Mouse (Mus musculus): ENCODE results near the gene Slc41a1. TPM values are rescaled to one million over a fixed set of nuclear protein-coding genes. Genes with fewer than 3 reads are reported as not detected.

Gene Slc41a1
- polyA plus RNA-seq, 1 experiment = 22.4 TPM

- no peak for DNase-seq
- Histone ChIP-seq H3K27ac (ENCODE audit: insufficient read depth, low read depth, low read length) (no peak overlapping the region), H3K27me3 (replicated peaks; ENCODE audit: control insufficient read depth, insufficient read depth, low read length) (no peaks in the 10 kb centered on the region), H3K36me3 (ENCODE audit: control insufficient read depth, insufficient read depth, low read length) (no peaks in the 10 kb centered on the region), H3K4me3 (ENCODE audit: insufficient read depth, low read depth, low read length) (no peak overlapping the region), H3K4me1 (ENCODE audit: control insufficient read depth, insufficient read depth, low read length) (no peaks in the 10 kb centered on the region)
- TF ChIP-seq POLR2A (IDR thresholded peaks at IDR 0.05; ENCODE audit: low read depth, low read length) = no peak
- no peak for TF ChIP-seq CTCF (conservative IDR thresholded peaks at IDR 0.05; ENCODE audit: insufficient read depth, insufficient read length, low read depth, low read length)
- WGBS = 92% methylated on average over 3 of the region's 3 CpGs
Observed at GRCm38 (mm10) chr1:131804166-131804565, 23.1 kb upstream of the Slc41a1 start.

DNA sequence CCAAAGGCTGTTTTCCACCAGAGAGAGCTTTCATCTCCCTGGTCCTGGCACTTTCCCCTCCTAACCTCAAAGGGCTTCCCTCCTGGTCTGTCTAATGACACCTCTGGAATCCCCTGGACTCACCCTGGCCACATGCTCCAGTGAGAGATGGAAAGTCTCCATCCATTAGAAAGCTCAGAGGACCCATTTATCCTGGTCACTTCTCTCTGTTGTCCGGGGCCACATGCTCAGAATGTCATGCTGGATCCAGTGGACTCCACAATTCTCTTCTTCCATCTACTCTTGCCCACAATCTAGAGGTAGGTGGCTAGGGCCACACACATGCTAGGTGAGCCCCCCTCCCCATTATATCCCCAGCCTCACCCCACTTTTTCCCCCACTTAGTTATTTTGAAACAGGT lies 18.3 kb upstream of the Slc41a1 start:
- H3K27ac ChIP-seq (ENCODE audit: insufficient read depth, low read depth, low read length) = no peak overlapping the region
- DNase-seq = no peak
- H3K36me3 ChIP-seq (ENCODE audit: control insufficient read depth, insufficient read depth, low read length) = no peaks in the 10 kb centered on the region
- H3K4me3 ChIP-seq (ENCODE audit: insufficient read depth, low read depth, low read length) = no peak overlapping the region
- H3K27me3 ChIP-seq (replicated peaks; ENCODE audit: control insufficient read depth, insufficient read depth, low read length) = no peaks in the 10 kb centered on the region
- H3K4me1 ChIP-seq (ENCODE audit: control insufficient read depth, insufficient read depth, low read length) = no peaks in the 10 kb centered on the region
- WGBS = 81% methylated on average over 1 of the region's 1 CpGs
- TF ChIP-seq POLR2A (IDR thresholded peaks at IDR 0.05; ENCODE audit: low read depth, low read length) = no peak
- no peak for TF ChIP-seq CTCF (conservative IDR thresholded peaks at IDR 0.05; ENCODE audit: insufficient read depth, insufficient read length, low read depth, low read length)

GRCm38 (mm10) chr1:131809651-131810050 lies 17.6 kb upstream of the Slc41a1 start:
- no peak for DNase-seq
- TF ChIP-seq CTCF (conservative IDR thresholded peaks at IDR 0.05; ENCODE audit: insufficient read depth, insufficient read length, low read depth, low read length) (no peak), POLR2A (IDR thresholded peaks at IDR 0.05; ENCODE audit: low read depth, low read length) (no peak)
- Histone ChIP-seq H3K36me3 (ENCODE audit: control insufficient read depth, insufficient read depth, low read length) (no peaks in the 10 kb centered on the region), H3K27ac (ENCODE audit: insufficient read depth, low read depth, low read length) (no peak overlapping the region), H3K4me1 (ENCODE audit: control insufficient read depth, insufficient read depth, low read length) (no peaks in the 10 kb centered on the region), H3K4me3 (ENCODE audit: insufficient read depth, low read depth, low read length) (no peak overlapping the region), H3K27me3 (replicated peaks; ENCODE audit: control insufficient read depth, insufficient read depth, low read length) (no peaks in the 10 kb centered on the region)
- WGBS = 86% methylated on average over 2 of the region's 2 CpGs

GRCm38 (mm10) chr1:131811393-131811792 lies 15.9 kb upstream of the Slc41a1 start:
- Histone ChIP-seq H3K4me1 (ENCODE audit: control insufficient read depth, insufficient read depth, low read length) (no peaks in the 10 kb centered on the region), H3K27ac (ENCODE audit: insufficient read depth, low read depth, low read length) (no peak overlapping the region), H3K4me3 (ENCODE audit: insufficient read depth, low read depth, low read length) (no peak overlapping the region), H3K36me3 (ENCODE audit: control insufficient read depth, insufficient read depth, low read length) (no peaks in the 10 kb centered on the region), H3K27me3 (replicated peaks; ENCODE audit: control insufficient read depth, insufficient read depth, low read length) (no peaks in the 10 kb centered on the region)
- WGBS = 81% methylated on average over 1 of the region's 1 CpGs
- DNase-seq = no peak
- no peak for TF ChIP-seq CTCF (conservative IDR thresholded peaks at IDR 0.05; ENCODE audit: insufficient read depth, insufficient read length, low read depth, low read length)
- TF ChIP-seq POLR2A (IDR thresholded peaks at IDR 0.05; ENCODE audit: low read depth, low read length) = no peak

- Histone ChIP-seq H3K36me3 (ENCODE audit: control insufficient read depth, insufficient read depth, low read length) (no peaks in the 10 kb centered on the region), H3K4me1 (ENCODE audit: control insufficient read depth, insufficient read depth, low read length) (no peaks in the 10 kb centered on the region), H3K27ac (ENCODE audit: insufficient read depth, low read depth, low read length) (no peak overlapping the region), H3K27me3 (replicated peaks; ENCODE audit: control insufficient read depth, insufficient read depth, low read length) (no peaks in the 10 kb centered on the region), H3K4me3 (ENCODE audit: insufficient read depth, low read depth, low read length) (no peak overlapping the region)
- no peak for DNase-seq
- TF ChIP-seq CTCF (conservative IDR thresholded peaks at IDR 0.05; ENCODE audit: insufficient read depth, insufficient read length, low read depth, low read length) = no peak
- TF ChIP-seq POLR2A (IDR thresholded peaks at IDR 0.05; ENCODE audit: low read depth, low read length) = no peak
- 43% methylated on average over 9 of the region's 9 CpGs for WGBS
Observed at GRCm38 (mm10) chr1:131812006-131812405, 15.3 kb upstream of the Slc41a1 start.

- TF ChIP-seq POLR2A (IDR thresholded peaks at IDR 0.05; ENCODE audit: low read depth, low read length) = no peak
- no peak for TF ChIP-seq CTCF (conservative IDR thresholded peaks at IDR 0.05; ENCODE audit: insufficient read depth, insufficient read length, low read depth, low read length)
- Histone ChIP-seq H3K27me3 (replicated peaks; ENCODE audit: control insufficient read depth, insufficient read depth, low read length) (no peaks in the 10 kb centered on the region), H3K4me3 (ENCODE audit: insufficient read depth, low read depth, low read length) (no peak overlapping the region), H3K27ac (ENCODE audit: insufficient read depth, low read depth, low read length) (no peak overlapping the region), H3K36me3 (ENCODE audit: control insufficient read depth, insufficient read depth, low read length) (no peaks in the 10 kb centered on the region), H3K4me1 (ENCODE audit: control insufficient read depth, insufficient read depth, low read length) (no peaks in the 10 kb centered on the region)
- WGBS = 90% methylated on average over 9 of the region's 9 CpGs
- DNase-seq = no peak
Observed at GRCm38 (mm10) chr1:131812631-131813295, 14.5 kb upstream of the Slc41a1 start.

- no peaks in the 10 kb centered on the region for H3K4me1 ChIP-seq (ENCODE audit: control insufficient read depth, insufficient read depth, low read length)
- no peak for TF ChIP-seq POLR2A (IDR thresholded peaks at IDR 0.05; ENCODE audit: low read depth, low read length)
- TF ChIP-seq CTCF (conservative IDR thresholded peaks at IDR 0.05; ENCODE audit: insufficient read depth, insufficient read length, low read depth, low read length) = no peak
- H3K4me3 ChIP-seq (ENCODE audit: insufficient read depth, low read depth, low read length) = no peak overlapping the region
- no peaks in the 10 kb centered on the region for H3K27me3 ChIP-seq (replicated peaks; ENCODE audit: control insufficient read depth, insufficient read depth, low read length)
- 84% methylated on average over 4 of the region's 4 CpGs for WGBS
- no peak overlapping the region for H3K27ac ChIP-seq (ENCODE audit: insufficient read depth, low read depth, low read length)
- no peaks in the 10 kb centered on the region for H3K36me3 ChIP-seq (ENCODE audit: control insufficient read depth, insufficient read depth, low read length)
- no peak for DNase-seq
Observed at GRCm38 (mm10) chr1:131813731-131814130, 13.6 kb upstream of the Slc41a1 start.
